Mouse (Mus musculus) adrenal gland, postnatal 36 days (tissue): Measurements from ENCODE around the gene Cfap73. TPM values are rescaled to one million over a fixed set of nuclear protein-coding genes. Genes with fewer than 3 reads are reported as not detected.

Source experiments
- DNase-seq, 2 experiments: peaks; one replicate each; pipeline ENCODE4 v3.0.0; 2021; ENCODE audit warnings: mixed read lengths in 1 of 2
- total RNA-seq, 2 experiments: library from RNA; stranded (reverse); gene quantifications; 2 replicates each; pipeline ENCODE4 v1.2.3; 2021

Cfap73 gene
- total RNA-seq, 2 experiments from 2014 or later = 2.0 TPM; not detected in 1

DNA sequence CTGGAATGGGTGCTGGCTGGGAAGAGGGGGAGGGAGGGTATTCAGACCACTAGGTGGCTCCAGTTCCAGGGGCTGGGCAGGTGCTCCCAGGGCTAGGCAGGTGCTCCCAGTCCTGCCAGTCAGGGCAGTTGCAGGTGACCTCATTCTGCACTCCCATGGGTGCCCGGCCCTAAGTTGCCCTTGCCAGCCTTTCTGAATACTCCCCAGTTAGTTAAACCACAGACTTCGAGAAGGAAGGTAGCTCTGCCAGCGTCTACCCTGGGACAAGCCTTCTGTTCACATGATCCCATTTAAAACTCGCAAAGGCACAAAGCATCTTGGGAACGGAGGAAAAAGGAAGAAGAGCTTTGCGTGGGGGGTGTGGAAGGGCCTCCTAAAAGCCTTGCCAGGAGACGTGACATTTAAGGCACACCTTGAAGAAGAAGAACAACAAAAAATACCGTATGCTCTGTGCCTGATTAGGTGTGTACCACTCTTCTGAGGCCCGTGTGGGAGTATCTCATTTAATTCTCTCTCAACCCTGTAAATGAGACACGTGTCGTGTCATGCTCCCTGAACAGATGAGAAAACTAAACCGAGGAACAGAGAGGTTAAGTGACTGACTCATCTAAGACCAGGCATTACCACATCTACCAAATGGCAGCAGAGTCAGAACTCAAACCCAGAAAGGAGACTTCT lies 13.9 kb upstream of the Cfap73 start:
- DNase-seq = no peak

DNA sequence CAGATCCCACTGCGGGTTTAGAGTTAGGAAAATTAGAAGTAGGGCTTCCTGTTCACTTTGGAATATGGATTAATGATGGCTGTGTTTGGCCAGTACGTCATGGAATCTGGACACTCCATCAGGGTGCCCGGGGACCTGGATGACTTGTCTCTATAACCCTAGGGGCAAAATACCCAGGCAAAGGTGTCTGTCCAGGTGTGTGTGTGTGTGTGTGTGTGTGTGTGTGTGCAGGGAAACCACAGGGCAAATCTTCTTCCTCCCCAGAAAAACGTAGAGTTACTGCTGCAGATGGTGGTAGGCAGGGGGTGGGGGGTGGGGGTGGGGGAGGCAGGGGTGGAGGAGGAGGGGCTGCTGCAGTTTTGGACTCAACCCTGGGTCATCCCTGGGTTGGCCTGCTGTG lies 13.3 kb upstream of the Cfap73 start:
- DNase-seq = no peak

DNA sequence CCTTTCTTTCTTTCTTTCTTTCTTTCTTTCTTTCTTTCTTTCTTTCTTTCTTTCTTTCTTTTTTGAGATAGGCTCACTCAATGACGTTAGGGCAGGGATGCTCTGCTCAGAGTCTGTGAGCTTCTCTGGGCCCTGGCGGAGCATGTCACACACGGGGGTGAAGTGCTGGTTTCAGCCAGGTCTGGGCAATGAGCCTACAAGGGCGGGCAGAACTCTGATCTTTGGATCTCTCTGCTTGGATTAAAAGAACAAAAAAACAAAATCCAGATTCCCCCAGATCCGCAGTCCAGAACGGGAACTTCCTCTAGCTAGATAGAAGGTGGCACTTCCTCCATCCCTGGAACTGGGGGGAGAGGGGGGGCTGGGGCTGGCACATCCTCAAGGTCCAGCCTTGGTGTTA lies 11.8 kb upstream of the Cfap73 start:
- peak; percentile 69 to 74 for DNase-seq

GRCm38 (mm10) chr5:120644227-120644626 lies 10.2 kb upstream of the Cfap73 start:
- peak; percentile 74 to 78 for DNase-seq

DNA sequence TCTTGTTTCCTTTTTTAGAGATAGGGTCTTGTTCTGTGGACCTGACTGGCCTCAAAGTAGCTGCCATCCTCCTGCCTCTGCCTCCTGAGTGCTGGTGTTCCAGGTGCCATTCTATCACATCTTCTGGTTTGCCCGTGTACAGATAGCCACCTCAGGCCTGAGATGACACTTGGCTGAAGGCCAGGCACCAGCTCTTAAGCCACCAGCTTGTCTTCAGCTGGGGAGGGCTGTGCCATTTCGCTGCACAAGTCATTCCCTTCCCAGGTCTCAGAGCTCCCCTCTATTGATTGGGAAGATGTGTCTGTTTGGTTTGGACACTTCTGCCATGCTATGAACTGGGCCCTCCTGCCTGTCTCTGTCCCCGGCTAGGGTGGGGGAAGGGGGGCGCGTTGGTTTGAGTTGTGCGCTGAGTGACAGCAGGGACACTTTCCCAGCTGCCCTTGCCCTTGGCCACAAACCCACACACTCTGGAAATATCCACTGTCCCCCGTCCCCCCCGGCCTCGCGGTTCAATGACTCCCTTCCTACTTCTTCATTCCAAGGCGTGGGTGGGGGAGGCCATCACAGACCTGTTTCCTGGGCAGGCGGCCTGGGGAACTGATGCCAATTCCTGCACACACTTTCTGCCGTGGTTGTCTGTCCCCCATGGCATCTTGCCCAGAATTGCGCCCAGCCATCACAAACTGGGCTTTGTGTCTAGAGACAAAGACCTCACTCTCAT lies 9.5 kb upstream of the Cfap73 start:
- DNase-seq = peak; percentile 83 to 87

- no peak for DNase-seq
Measured at GRCm38 (mm10) chr5:120640094-120640493, 6.1 kb upstream of the Cfap73 start.

- DNase-seq = no peak
Measured at GRCm38 (mm10) chr5:120635633-120636032, 1.6 kb upstream of the Cfap73 start.

GRCm38 (mm10) chr5:120634860-120635259 lies 825 bp upstream of the Cfap73 start:
- no peak for DNase-seq

GRCm38 (mm10) chr5:120631892-120632291 lies 2.1 kb downstream of the Cfap73 start:
- no peak for DNase-seq

DNA sequence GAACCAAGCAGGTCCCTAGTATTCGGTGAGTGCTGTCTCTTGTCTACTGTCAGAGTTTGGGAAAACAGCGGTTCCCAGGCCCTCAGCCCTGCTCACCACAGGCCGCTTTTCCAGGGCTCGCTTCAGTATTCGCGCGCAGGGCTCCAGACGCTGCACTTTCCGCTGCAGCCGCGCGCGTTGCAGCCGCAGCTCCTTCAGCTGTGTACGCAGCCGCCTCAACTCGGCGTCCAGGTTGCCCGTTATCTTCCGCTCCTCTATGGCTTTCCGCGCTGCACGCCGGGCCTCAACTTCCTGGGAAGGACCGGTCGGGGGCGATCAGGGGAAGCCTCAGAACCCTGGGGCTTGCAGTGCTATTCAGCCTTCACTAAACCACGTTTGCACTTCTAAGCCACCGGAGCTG lies 2.9 kb downstream of the Cfap73 start:
- peak; percentile 36 to 52 for DNase-seq

DNA sequence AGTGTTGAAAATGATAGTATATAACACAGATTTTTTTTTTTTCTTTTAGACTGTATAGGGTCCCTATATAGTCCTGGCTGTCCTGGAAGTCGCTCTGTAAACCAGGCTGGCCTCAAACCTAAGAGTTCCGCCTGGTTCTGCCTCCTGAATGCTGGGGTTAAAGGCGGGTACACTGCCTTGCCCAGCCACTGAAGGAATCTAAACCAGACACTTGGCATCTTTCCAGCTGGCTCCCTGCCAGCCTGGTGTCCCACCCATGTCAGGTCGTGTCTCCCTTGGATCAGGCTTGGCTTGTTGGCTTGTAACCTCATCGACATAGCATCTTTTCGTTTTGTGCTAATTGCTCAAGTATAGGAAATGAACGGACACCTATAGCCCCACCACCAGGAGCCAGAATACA lies 5.4 kb downstream of the Cfap73 start:
- DNase-seq = no peak

DNA sequence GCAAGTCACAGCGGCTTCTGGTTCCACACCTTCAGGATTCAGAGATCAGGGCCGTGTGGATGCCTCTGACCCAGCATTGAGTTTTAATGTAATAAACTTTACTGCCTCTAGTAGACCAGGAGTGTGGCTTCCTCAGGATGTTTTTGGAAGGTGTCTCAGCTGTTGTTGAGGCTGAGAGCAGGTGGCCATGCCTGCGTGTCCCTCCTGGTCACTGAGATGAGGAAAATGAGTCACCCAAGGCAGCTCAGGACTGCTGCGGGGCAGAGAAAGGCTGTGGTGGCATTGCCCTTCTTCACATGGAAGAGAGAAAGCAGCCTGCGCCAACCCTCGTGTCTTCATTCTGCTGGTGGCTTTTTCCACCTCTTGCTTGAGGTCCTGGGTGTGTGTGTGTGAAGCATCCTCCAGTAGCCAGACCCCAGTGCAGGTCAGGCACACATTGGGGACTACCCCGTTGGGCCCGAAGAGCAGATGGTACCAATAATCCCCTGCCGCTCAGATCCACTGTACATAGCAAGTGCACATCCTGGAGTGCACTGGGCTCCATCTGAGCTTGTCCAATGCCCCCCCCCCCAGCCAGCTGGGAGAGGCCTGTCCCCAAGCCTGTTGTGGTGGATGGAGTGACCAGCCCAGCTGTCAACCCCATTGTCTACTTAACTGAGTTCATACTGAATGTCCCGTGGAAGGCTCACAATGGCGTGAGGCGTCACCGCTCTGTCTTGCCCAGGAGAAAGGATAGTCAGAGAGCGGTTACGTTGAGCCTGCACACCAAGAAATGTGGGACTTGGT lies 6.3 kb downstream of the Cfap73 start:
- no peak for DNase-seq

GRCm38 (mm10) chr5:120626399-120626798 lies 7.6 kb downstream of the Cfap73 start:
- DNase-seq = peak in 1 of 2 experiments; percentile 65

DNA sequence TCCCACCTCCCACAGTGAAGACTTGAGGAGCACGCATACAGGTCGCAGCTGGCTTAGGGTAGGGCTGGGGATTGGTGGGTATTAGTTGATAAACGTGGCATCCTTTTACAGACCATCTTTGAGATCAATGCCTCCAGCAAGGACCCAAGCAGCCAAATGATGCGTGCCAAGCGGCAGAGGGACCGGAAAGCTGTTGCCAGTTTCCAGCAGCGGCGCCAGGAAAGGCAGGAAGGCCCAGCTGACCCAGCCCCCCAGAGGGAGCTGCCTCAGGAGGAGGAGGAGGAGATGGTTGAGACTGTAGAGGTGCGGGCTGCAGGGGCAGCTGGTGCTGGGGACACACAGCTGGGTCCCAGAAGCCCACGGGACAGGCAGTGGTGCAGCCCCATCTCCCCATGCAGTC lies 9.6 kb downstream of the Cfap73 start:
- DNase-seq = no peak

GRCm38 (mm10) chr5:120622198-120622851 lies 11.7 kb downstream of the Cfap73 start:
- DNase-seq = no peak

GRCm38 (mm10) chr5:120621846-120622197 lies 12.2 kb downstream of the Cfap73 start:
- no peak for DNase-seq

DNA sequence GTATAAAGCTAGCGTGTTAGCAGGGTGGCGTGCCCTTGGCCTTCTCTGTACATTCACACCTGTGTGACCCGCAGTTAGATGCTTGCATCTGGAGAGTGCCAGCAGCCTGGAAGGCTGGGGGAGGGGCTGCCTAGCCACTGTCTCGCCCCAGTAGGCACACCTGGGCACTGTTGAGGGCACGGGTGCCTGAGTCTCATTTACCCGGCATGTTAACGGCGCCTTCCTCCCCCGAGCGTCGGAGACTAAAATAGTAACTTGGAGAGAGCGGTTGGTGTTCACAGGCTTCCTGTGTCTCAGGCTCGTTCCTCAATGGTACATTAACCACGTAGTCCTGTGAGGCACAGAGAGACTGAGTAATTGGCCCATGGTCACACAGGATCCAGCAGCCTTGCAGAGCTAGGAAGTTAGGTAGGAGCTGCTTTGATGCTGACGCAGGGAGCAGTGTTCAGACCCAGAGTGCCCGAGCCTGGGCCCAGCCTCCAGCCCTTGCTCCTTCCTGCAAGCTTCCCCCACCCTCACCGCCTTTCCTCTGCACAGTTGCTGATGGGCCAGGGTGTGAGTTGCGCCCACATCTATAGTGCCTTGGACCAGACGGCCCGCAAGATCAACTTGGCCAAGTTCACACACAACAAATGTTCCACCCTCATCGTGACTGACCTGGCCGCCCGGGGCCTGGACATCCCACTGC lies 12.8 kb downstream of the Cfap73 start:
- DNase-seq = no peak

DNA sequence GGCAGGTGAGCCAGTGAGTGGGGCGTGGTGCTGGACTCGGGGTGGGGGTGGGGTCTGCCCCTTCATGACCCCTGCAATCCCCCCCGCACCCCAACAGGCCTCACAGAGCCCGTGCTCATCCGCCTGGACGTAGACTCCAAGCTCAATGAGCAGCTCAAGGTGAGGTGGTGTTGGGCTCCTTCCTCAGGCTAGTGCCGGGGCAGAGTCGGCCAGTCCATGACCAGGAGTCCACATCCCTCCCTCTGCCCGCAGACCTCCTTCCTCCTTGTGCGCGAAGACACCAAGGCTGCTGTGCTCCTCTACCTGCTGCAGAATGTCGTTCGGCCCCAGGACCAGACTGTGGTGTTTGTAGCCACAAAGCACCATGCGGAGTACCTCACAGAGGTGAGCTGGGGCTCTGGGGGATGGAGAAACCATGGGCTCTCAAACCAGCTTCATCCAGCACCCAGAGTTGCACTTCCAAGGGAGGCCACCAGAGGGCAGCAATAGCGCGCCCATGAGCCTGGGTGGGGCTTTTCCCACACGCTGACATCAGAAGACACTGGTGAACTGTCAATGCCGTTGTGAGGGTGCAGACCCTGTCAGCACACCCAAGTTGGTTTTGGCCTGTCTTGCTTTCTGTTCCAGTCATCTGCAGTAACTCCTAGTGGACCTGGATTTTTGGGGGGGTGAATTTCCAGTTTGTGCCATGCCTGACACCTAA lies 13.5 kb downstream of the Cfap73 start:
- peak; percentile 88 to 89 for DNase-seq

GRCm38 (mm10) chr5:120619201-120619600 lies 14.8 kb downstream of the Cfap73 start:
- peak; percentile 69 to 72 for DNase-seq

GRCm38 (mm10) chr5:120618778-120619177 lies 15.3 kb downstream of the Cfap73 start:
- DNase-seq = no peak

GRCm38 (mm10) chr5:120615903-120616302 lies 18.1 kb downstream of the Cfap73 start:
- no peak for DNase-seq
